Mouse (Mus musculus): ENCODE data around the gene 1700018B08Rik. TPM values are rescaled to one million over a fixed set of nuclear protein-coding genes. Genes with fewer than 3 reads are reported as not detected.

1700018B08Rik gene
- not detected in 2 replicates for polyA plus RNA-seq (2012; rRNA removed; ENCODE audit: low replicate concordance)

GRCm38 (mm10) chr8:121544276-121544785 is at the start of gene 1700018B08Rik:
1700018B08Rik (minus strand) TSS chr8:121544320.

DNA sequence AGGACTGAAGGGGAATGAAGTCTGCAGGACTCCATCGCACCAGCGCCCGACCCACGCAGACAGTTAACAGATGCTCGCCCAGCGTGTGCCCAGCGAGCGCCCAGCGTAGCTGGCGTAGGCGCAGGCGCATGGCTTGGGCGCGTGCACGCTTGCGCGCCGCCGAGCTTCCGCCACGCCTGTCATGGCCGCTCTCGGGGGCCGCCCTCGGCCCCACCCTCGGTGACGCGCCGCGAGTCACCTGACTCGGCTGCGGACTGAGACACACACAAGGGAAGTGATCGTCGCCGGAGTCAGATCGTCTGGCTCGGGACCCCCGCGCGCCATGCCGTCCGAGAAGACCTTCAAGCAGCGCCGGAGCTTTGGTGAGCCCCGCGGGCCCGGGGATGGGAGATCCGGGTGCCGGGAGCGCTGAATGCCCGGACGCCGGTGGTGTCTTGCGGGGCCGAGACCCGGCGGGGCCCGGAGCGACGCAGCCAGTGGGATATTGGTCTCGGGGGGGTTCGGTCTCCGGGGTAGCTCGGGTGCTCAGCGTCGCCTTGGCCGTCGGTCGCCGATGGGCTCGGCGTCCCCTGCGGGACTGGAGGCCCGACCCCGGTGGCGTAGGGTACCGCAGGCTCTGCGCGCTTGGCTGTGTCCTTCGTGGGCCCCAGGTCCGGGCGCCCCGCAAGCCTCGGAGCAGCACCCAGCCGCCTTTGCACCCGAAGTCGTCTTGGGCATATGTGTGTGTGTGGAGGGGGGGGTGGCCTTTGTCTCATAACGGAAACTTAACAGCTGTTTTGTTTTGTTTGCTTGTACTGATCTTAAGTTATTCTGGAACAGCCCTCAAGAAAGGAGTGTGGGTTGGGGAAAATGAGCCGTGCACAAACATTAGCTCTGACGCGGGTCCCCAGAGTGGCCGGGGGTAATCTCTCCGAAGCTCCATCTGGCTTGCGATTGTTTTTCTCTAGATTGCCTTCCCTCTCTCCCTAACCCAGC is 46.4 kb upstream of the 1700018B08Rik start, which contains the start of gene Map1lc3b:
Gene Map1lc3b (plus strand): TSS at position 159 of the 975 bp plus-strand sequence.

GRCm38 (mm10) chr8:121578676-121579451 is 34.7 kb upstream of the 1700018B08Rik start, which contains the start of gene Fbxo31:
Fbxo31 (minus strand) TSS chr8:121578806.

Other genes with a start within 250 kb of the 1700018B08Rik start
- gene Fbxo31, start 34.5 kb upstream of the 1700018B08Rik start, polyA plus RNA-seq (2012; rRNA removed; ENCODE audit: low replicate concordance), result 28.6 and 43.1 TPM in 2 replicates
- gene Map1lc3b, start 46.0 kb upstream of the 1700018B08Rik start, polyA plus RNA-seq (2012; rRNA removed; ENCODE audit: low replicate concordance), result 113 and 154 TPM in 2 replicates
- 23.2 and 48.4 TPM in 2 replicates for gene Zcchc14, start 108.6 kb upstream of the 1700018B08Rik start, polyA plus RNA-seq (2012; rRNA removed; ENCODE audit: low replicate concordance)
- 0.09 and 0.14 TPM in 2 replicates for gene Jph3, start 185.3 kb upstream of the 1700018B08Rik start, polyA plus RNA-seq (2012; rRNA removed; ENCODE audit: low replicate concordance)

Data from subcutaneous adipose tissue, adult 2 months (tissue).